Mouse (Mus musculus) stomach, postnatal 0 days (tissue): ENCODE results near the gene Krt14.
A peak's percentile ranks its signal among the peaks of the same experiment; 100 is the strongest.
"Not testable (repeated sequence)": the region's sequence is repeated elsewhere in the genome, so short reads cannot be mapped to it uniquely, and the experiment has no call there.

Experiments
- CTCF ChIP-seq: IDR thresholded peaks from 2 replicates; pipeline ENCODE4 v1.5.1; 2016; ENCODE audit warnings: antibody characterized with exemption, low read depth, mild to moderate bottlenecking, moderate library complexity
- EP300 ChIP-seq: optimal IDR thresholded peaks from 2 replicates; pipeline ENCODE3; 2016; ENCODE audit warnings: antibody characterized with exemption

DNA sequence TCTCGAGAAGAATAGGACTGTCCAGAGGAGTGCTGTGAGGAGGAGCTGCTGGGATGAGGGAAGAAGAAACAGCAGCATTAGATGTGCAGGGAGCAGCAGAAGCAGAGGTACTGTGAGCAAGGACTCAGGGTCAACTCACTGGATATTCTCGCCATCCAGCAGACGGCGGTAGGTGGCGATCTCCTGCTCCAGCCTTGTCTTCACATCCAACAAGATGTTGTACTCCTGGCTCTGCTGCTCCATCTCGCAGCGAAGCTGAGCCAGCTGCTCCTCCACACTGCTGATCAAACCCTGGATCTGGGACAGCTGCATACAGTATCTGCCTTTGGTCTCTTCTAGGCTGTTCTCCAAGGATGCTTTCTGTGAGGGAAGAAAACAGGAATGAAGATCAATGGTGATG is 39.1 kb upstream of the Krt14 start:
- TF ChIP-seq EP300: not testable (repeated sequence)
- peak; percentile 17; the same call in 1 of the 2 replicates for TF ChIP-seq CTCF
